Mouse (Mus musculus) forebrain, embryonic 16.5 days (tissue): ENCODE measurements around the gene Gm26602. TPM values are rescaled to one million over a fixed set of nuclear protein-coding genes. Genes with fewer than 3 reads are reported as not detected.
A peak's percentile ranks its signal among the peaks of the same experiment; 100 is the strongest.

Experiments used
- ATAC-seq: fragments of 200-750 bp; cut with Nextera tagmentation; 2 replicates; pipeline ENCODE4 v1.8.0; 2017; ENCODE audit warnings: mild to moderate bottlenecking, moderate library complexity
- H3K27ac ChIP-seq: fragments of 300-500 bp; sonication (generic); 2 replicates; pipeline ENCODE4 v1.5.1; 2014; ENCODE audit warnings: low read length, control low read depth
- H3K27me3 ChIP-seq: fragments of 300-500 bp; sonication (generic); replicated peaks from 2 replicates; pipeline ENCODE4 v1.6.1; 2014; ENCODE audit warnings: low read length; ENCODE audit not compliant: control insufficient read depth, insufficient read depth
- H3K36me3 ChIP-seq: fragments of 300-500 bp; sonication (generic); 2 replicates; pipeline ENCODE4 v1.6.1; 2014; ENCODE audit not compliant: control insufficient read depth, insufficient read depth
- H3K4me1 ChIP-seq: fragments of 300-500 bp; sonication (generic); replicated peaks from 2 replicates; pipeline ENCODE4 v1.6.1; 2014; ENCODE audit warnings: low read length; ENCODE audit not compliant: control insufficient read depth, insufficient read depth
- H3K4me2 ChIP-seq: fragments of 300-500 bp; sonication (generic); 2 replicates; pipeline ENCODE4 v1.6.1; 2014; ENCODE audit warnings: mild to moderate bottlenecking, low read length, control low read depth
- H3K4me3 ChIP-seq: fragments of 300-500 bp; sonication (generic); replicated peaks from 2 replicates; pipeline ENCODE4 v1.5.1; 2014; ENCODE audit warnings: mild to moderate bottlenecking, low read length, control low read depth
- H3K9ac ChIP-seq: fragments of 300-500 bp; sonication (generic); replicated peaks from 2 replicates; pipeline ENCODE4 v1.6.1; 2014; ENCODE audit warnings: low read depth, low read length, control low read depth
- H3K9me3 ChIP-seq: fragments of 300-500 bp; sonication (generic); 2 replicates; pipeline ENCODE4 v1.6.1; 2016; ENCODE audit warnings: low read length; ENCODE audit not compliant: control insufficient read depth
- whole genome bisulfite sequencing: fragments of 180-500 bp; shearing (Covaris S2); extraction: QIAGEN DNeasy Blood & Tissue Kit; methylation state at CpG from one replicate; pipeline ENCODE4 v1.1.7; 2014; 5-methylcytosine and 5-hydroxymethylcytosine counted together
- polyA plus RNA-seq: library from polyadenylated mRNA; unstranded; fragments of >200 nt; fragmentation: Nextera tagmentation; extraction: Ambion mirVana; gene quantifications from 2 replicates; pipeline ENCODE4 v1.2.1, GENCODE M21; 2015

Gm26602 gene
- polyA plus RNA-seq, 1 experiment from 2014 or later = 36.3 TPM

DNA sequence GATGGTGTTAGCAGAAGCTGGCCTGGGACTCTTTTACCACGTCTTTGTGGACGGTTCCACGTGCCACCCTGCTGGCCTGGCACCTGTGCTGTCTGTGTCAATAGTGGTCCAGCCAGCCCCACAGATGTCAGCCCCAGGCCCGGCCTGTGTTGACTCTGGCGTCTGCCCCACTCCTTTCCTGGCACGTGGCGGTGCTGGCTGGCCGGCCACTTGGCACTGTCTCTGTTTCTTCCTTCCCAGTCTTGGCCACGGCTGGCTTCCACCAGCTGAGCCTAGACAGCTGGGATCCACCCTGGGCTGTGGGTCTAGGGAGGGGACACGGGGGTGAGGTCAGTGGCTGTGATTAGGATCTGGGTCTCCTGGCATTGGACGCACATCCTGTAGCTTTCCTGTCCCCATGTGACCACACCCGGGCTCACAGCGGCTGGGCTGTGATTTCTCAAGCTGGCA is 23.6 kb downstream of the Gm26602 start:
- 42% methylated on average over 13 of the region's 13 CpGs for WGBS
- Histone ChIP-seq H3K4me2 (no peak overlapping the region), H3K9ac (no peak overlapping the region), H3K9me3 (no peaks in the 10 kb centered on the region), H3K36me3 (no peaks in the 10 kb centered on the region), H3K4me1 (peaks cover 23% of the 10 kb centered on the region), H3K27me3 (no peaks in the 10 kb centered on the region), H3K4me3 (no peak overlapping the region), H3K27ac (peak overlapping the region; percentile 54; the same call in 1 of the 2 replicates)
- peak; percentile 63 for ATAC-seq

GRCm38 (mm10) chr10:79934794-79935569 is 24.3 kb downstream of the Gm26602 start:
- Histone ChIP-seq H3K4me1 (peaks cover 20% of the 10 kb centered on the region), H3K4me3 (no peak overlapping the region), H3K36me3 (no peaks in the 10 kb centered on the region), H3K9me3 (no peaks in the 10 kb centered on the region), H3K9ac (no peak overlapping the region), H3K27me3 (no peaks in the 10 kb centered on the region), H3K4me2 (no peak overlapping the region), H3K27ac (no peak overlapping the region)
- WGBS = 89% methylated on average over 16 of the region's 16 CpGs
- ATAC-seq = no peak

GRCm38 (mm10) chr10:79936284-79936910 is 25.7 kb downstream of the Gm26602 start:
- Histone ChIP-seq H3K27ac (no peak overlapping the region), H3K36me3 (no peaks in the 10 kb centered on the region), H3K9me3 (no peaks in the 10 kb centered on the region), H3K4me1 (peaks cover 20% of the 10 kb centered on the region), H3K27me3 (no peaks in the 10 kb centered on the region), H3K4me3 (no peak overlapping the region), H3K9ac (no peak overlapping the region), H3K4me2 (no peak overlapping the region)
- ATAC-seq = no peak
- WGBS = 76% methylated on average over 10 of the region's 10 CpGs

DNA sequence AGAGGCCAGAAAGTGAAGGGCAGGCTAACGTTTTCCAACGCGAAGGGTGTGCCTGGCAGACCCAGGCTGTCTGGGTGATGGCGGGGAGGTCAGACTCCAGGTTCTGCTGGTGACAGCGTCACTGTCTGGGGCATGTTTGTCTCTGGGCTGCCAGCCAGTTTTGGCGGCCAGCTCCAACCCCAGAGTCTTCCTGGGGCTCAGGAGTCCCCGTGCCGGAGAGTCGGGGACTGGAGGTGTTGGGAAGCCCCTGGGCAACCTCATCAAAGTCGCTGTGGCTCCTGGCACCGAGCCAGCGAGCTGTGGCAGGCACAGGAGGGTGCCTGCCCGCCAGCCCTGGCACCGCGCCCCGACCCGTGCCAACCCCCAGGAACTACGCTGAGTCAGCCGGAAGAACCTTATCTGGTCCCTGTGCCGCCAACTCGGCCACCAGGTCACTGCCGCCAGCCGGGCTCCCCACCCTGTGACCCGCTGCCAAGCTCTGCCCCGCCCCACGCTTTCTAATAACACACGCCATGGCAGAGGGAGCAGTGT is 26.3 kb downstream of the Gm26602 start:
- Histone ChIP-seq H3K4me2 (no peak overlapping the region), H3K9ac (no peak overlapping the region), H3K9me3 (no peaks in the 10 kb centered on the region), H3K27ac (no peak overlapping the region), H3K4me1 (peaks cover 20% of the 10 kb centered on the region), H3K27me3 (no peaks in the 10 kb centered on the region), H3K4me3 (no peak overlapping the region), H3K36me3 (no peaks in the 10 kb centered on the region)
- ATAC-seq = no peak
- WGBS = 47% methylated on average over 26 of the region's 27 CpGs

- 78% methylated on average over 11 of the region's 11 CpGs for WGBS
These were observed 27.3 kb downstream of the Gm26602 start for GRCm38 (mm10) chr10:79937775-79938526.

DNA sequence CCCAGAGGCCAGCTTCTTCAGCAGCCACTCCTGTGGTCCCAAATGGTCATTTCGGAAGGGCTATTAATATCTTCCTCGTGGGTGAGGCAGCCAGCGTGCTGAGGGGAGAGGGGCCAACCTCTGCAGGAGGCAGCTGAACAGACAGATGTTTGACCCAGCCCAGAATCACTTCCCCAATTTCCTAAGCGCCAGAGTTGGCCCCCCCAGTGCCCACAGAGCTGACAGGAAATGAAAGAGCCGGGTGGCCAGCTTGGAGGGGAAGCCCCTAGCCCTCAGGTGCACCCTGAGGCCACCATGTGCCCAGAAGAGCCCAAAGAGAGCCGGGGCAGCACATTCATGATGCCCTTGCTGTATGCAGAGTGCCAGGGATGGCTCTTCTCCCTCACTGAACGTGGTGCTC is 30.1 kb downstream of the Gm26602 start:
- Histone ChIP-seq H3K27me3 (no peaks in the 10 kb centered on the region), H3K4me3 (no peak overlapping the region), H3K9ac (no peak overlapping the region), H3K36me3 (no peaks in the 10 kb centered on the region), H3K9me3 (no peaks in the 10 kb centered on the region), H3K27ac (no peak overlapping the region), H3K4me1 (peaks cover 14% of the 10 kb centered on the region), H3K4me2 (no peak overlapping the region)
- no peak for ATAC-seq
- WGBS = 73% methylated on average over 7 of the region's 7 CpGs

More at GRCm38 (mm10) chr10:79937775-79938526, 27.3 kb downstream of the Gm26602 start:
- no peak for ATAC-seq
- Histone ChIP-seq H3K9me3 (no peaks in the 10 kb centered on the region), H3K4me3 (no peak overlapping the region), H3K36me3 (no peaks in the 10 kb centered on the region), H3K4me2 (no peak overlapping the region), H3K9ac (no peak overlapping the region), H3K27ac (no peak overlapping the region), H3K27me3 (no peaks in the 10 kb centered on the region), H3K4me1 (peaks cover 20% of the 10 kb centered on the region)

GRCm38 (mm10) chr10:79942988-79943387 is 32.3 kb downstream of the Gm26602 start:
- ATAC-seq = no peak
- 95% methylated on average over 1 of the region's 1 CpGs for WGBS
- Histone ChIP-seq H3K9me3 (no peaks in the 10 kb centered on the region), H3K27ac (no peak overlapping the region), H3K4me2 (no peak overlapping the region), H3K4me3 (no peak overlapping the region), H3K4me1 (peaks cover 7% of the 10 kb centered on the region), H3K9ac (no peak overlapping the region), H3K36me3 (no peaks in the 10 kb centered on the region), H3K27me3 (no peaks in the 10 kb centered on the region)

DNA sequence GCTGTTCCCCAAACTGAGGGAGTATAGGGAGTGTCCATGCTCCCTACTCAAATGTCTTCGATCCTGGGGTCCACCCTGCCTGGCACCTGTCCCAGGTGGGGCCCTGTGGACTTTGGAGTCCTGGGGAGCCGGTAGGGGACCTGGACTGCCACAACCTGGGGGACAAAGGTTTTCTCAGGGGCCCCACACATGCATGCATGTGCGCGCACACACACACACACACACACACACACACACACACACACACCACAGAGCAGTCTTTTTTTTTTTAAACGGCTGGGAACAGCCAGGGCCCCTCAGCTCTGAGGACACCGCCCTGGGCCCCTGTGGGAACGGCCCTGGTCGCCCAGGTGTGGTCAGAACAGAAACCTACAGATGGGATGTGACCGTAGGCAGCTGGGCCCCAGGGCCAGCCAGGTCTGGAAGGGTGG is 32.8 kb downstream of the Gm26602 start:
- Histone ChIP-seq H3K9ac (no peak overlapping the region), H3K36me3 (no peaks in the 10 kb centered on the region), H3K27me3 (no peaks in the 10 kb centered on the region), H3K9me3 (no peaks in the 10 kb centered on the region), H3K27ac (no peak overlapping the region), H3K4me1 (peaks cover 7% of the 10 kb centered on the region), H3K4me2 (no peak overlapping the region), H3K4me3 (no peak overlapping the region)
- 79% methylated on average over 9 of the region's 9 CpGs for WGBS
- no peak for ATAC-seq
